Mouse (Mus musculus): ENCODE results near the gene Twf1. TPM values are rescaled to one million over a fixed set of nuclear protein-coding genes. Genes with fewer than 3 reads are reported as not detected.

Twf1 gene
- total and polyA plus RNA-seq, 3 experiments, result 26.4 to 64.1 (median 37.1) TPM

DNA sequence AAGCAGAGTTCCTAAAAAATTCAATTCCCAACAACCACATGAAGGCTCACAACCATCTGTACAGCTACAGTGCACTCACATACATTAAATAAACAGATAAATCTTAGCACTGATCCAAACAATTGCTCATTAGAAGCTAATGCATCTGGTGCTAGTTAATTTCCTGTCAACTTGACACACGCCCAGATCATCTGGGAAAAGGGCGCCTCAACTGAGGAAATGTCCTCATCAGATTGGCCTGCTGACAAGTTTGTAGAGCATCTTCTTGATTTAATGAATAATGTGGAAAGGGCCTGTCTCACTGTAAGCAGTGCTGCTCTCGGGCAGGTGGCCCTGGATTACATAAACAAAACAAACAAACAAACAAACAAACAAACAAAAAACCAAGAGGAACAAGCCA, 59.2 kb downstream of the Twf1 start:
- peaks cover 10 to 11% of the 10 kb centered on the region in 2 experiments for H3K36me3 ChIP-seq (ENCODE audit: control insufficient read depth in 1 of 2, insufficient read depth in 2 of 2, low read length in 2 of 2)
- H3K4me3 ChIP-seq (ENCODE audit: control insufficient read depth in 1 of 2, insufficient read depth in 1 of 2, low read depth in 2 of 2, low read length in 2 of 2), result no peak overlapping the region

More for the DNA sequence above, 59.2 kb downstream of the Twf1 start:
- Histone ChIP-seq H3K27ac (ENCODE audit: control insufficient read depth, low read depth, low read length) (no peak overlapping the region), H3K9me3 (replicated peaks; ENCODE audit: insufficient read depth, low read length) (no peaks in the 10 kb centered on the region), H3K79me2 (ENCODE audit: control insufficient read depth, insufficient read depth, low read length, poor library complexity) (no peaks in the 10 kb centered on the region), H3K27me3 (ENCODE audit: control insufficient read depth in 1 of 2, insufficient read depth in 2 of 2, low read length in 2 of 2) (no peaks in the 10 kb centered on the region), H3K4me1 (ENCODE audit: control insufficient read depth in 1 of 2, insufficient read depth in 2 of 2, low read length in 2 of 2) (peaks cover 3 to 7% of the 10 kb centered on the region in 2 experiments; a peak in 2 of 4 replicates), H3K9ac (ENCODE audit: control insufficient read depth, low read depth, low read length, poor library complexity, severe bottlenecking) (no peak overlapping the region)
- no peak for TF ChIP-seq GATA1 (IDR thresholded peaks at IDR 0.05; ENCODE audit: low read depth, low read length)
- TF ChIP-seq USF2 (IDR thresholded peaks at IDR 0.05; ENCODE audit: borderline replicate concordance in 1 of 2, insufficient read depth in 1 of 2, low read depth in 1 of 2, low read length in 2 of 2), result no peak
- TF ChIP-seq E2F4 (IDR thresholded peaks at IDR 0.05; ENCODE audit: borderline replicate concordance, low read depth, low read length), result no peak
- TF ChIP-seq TAL1 (IDR thresholded peaks at IDR 0.05; ENCODE audit: low read length), result no peak
- no peak for TF ChIP-seq TCF12 (IDR thresholded peaks at IDR 0.05; ENCODE audit: low read depth, low read length)
- TF ChIP-seq SIN3A (IDR thresholded peaks at IDR 0.05; ENCODE audit: low read length), result no peak
- no peak for TF ChIP-seq ELF1 (IDR thresholded peaks at IDR 0.05; ENCODE audit: low read depth, low read length)
- TF ChIP-seq JUND (IDR thresholded peaks at IDR 0.05; ENCODE audit: low read depth, low read length), result no peak
- TF ChIP-seq USF1 (IDR thresholded peaks at IDR 0.05; ENCODE audit: low read depth, low read length), result no peak
- TF ChIP-seq MAX (IDR thresholded peaks at IDR 0.05; ENCODE audit: low read length), result no peak
- TF ChIP-seq EP300 (IDR thresholded peaks at IDR 0.05; ENCODE audit: low read depth in 1 of 2, low read length in 2 of 2), result no peak
- no peak for TF ChIP-seq NELFE (IDR thresholded peaks at IDR 0.05; ENCODE audit: low read depth, low read length)
- TF ChIP-seq CHD1 (IDR thresholded peaks at IDR 0.05; ENCODE audit: low read depth, low read length), result no peak
- no peak for TF ChIP-seq POLR2AphosphoS5 (IDR thresholded peaks at IDR 0.05; ENCODE audit: borderline replicate concordance, low read depth, low read length)
- no peak for TF ChIP-seq ZKSCAN1 (IDR thresholded peaks at IDR 0.05; ENCODE audit: low read depth, low read length)
- no peak for TF ChIP-seq UBTF (IDR thresholded peaks at IDR 0.05; ENCODE audit: borderline replicate concordance, insufficient read depth, low read depth, low read length)
- TF ChIP-seq NRF1 (IDR thresholded peaks at IDR 0.05; ENCODE audit: insufficient read depth, low read depth, low read length, poor library complexity, severe bottlenecking), result no peak
- no peak for TF ChIP-seq POLR2A (IDR thresholded peaks at IDR 0.05; ENCODE audit: control insufficient read depth in 1 of 2, insufficient read depth in 1 of 2, low read depth in 1 of 2, low read length in 2 of 2, poor library complexity in 1 of 2)
- TF ChIP-seq CHD2 (IDR thresholded peaks at IDR 0.05; ENCODE audit: low read length), result no peak
- no peak for TF ChIP-seq MXI1 (IDR thresholded peaks at IDR 0.05; ENCODE audit: low read depth, low read length)
- no peak for DNase-seq (ENCODE audit: low read depth, low spot score)

Other genes starting within 250 kb of the Twf1 start
- gene Adamts20, start 124.5 kb downstream of the Twf1 start, total RNA-seq (2012; rRNA removed), result 2.1 TPM in 2 replicates
- gene Adamts20, start 124.5 kb downstream of the Twf1 start, polyA plus RNA-seq (2012; ENCODE audit: insufficient read depth in 1 of 2, insufficient read length in 2 of 2, low read depth in 1 of 2, low replicate concordance in 2 of 2, missing spikeins in 1 of 2), result 1 to 10 TPM in 1 of 2 experiments, not detected in 1; 3.6 TPM
- gene Pus7l, start 46.3 kb downstream of the Twf1 start, total RNA-seq (2012; rRNA removed), result 40.1 and 40.6 TPM in 2 replicates
- gene Pus7l, start 46.3 kb downstream of the Twf1 start, polyA plus RNA-seq (2012; ENCODE audit: insufficient read depth in 1 of 2, insufficient read length in 2 of 2, low read depth in 1 of 2, low replicate concordance in 2 of 2, missing spikeins in 1 of 2), result 10 to 100 TPM; 33.2 to 51.2 TPM
- gene Irak4, start 46.2 kb downstream of the Twf1 start, total RNA-seq (2012; rRNA removed), result 6.7 and 7.5 TPM in 2 replicates
- 1 to 10 TPM in 1 of 2 experiments, not detected in 1; 9.4 TPM for gene Irak4, start 46.2 kb downstream of the Twf1 start, polyA plus RNA-seq (2012; ENCODE audit: insufficient read depth in 1 of 2, insufficient read length in 2 of 2, low read depth in 1 of 2, low replicate concordance in 2 of 2, missing spikeins in 1 of 2)
- gene Tmem117, start 39.3 kb upstream of the Twf1 start, total RNA-seq (2012; rRNA removed), result not detected in 2 replicates
- not detected for gene Tmem117, start 39.3 kb upstream of the Twf1 start, polyA plus RNA-seq (2012; ENCODE audit: insufficient read depth in 1 of 2, insufficient read length in 2 of 2, low read depth in 1 of 2, low replicate concordance in 2 of 2, missing spikeins in 1 of 2)

Data from MEL (cell line).